Mouse (Mus musculus) naive thymus-derived CD4-positive, alpha-beta T cell, adult 2 months (primary cell): Measurements from ENCODE around the gene Fndc5.

Source experiments
- DNase-seq: peaks from one replicate; pipeline ENCODE4 v3.0.0-alpha.2; 2011; ENCODE audit warnings: low read depth

The Fndc5 gene

GRCm38 (mm10) chr4:129147552-129148103 is 10.8 kb downstream of the Fndc5 start:
- DNase-seq: no peak

GRCm38 (mm10) chr4:129149321-129149720 is 12.5 kb downstream of the Fndc5 start:
- DNase-seq: no peak

- DNase-seq: no peak
Observed at GRCm38 (mm10) chr4:129151276-129151811, 14.5 kb downstream of the Fndc5 start.

- no peak for DNase-seq
Observed at GRCm38 (mm10) chr4:129157541-129157940, 20.7 kb downstream of the Fndc5 start.

- no peak for DNase-seq
Observed at GRCm38 (mm10) chr4:129158549-129158948, 21.8 kb downstream of the Fndc5 start.

GRCm38 (mm10) chr4:129161076-129161475 is 24.3 kb downstream of the Fndc5 start:
- no peak for DNase-seq

- DNase-seq: no peak
Observed at GRCm38 (mm10) chr4:129161581-129162255, 24.9 kb downstream of the Fndc5 start.

GRCm38 (mm10) chr4:129172529-129172928 is 35.7 kb downstream of the Fndc5 start:
- no peak for DNase-seq

- peak; percentile 37 for DNase-seq
Observed at GRCm38 (mm10) chr4:129179560-129179959, 42.8 kb downstream of the Fndc5 start.

GRCm38 (mm10) chr4:129188041-129188659 is 51.4 kb downstream of the Fndc5 start:
- DNase-seq: peak; percentile 13

GRCm38 (mm10) chr4:129188803-129189541 is 52.2 kb downstream of the Fndc5 start:
- DNase-seq: peak; percentile 61

GRCm38 (mm10) chr4:129189542-129190519 is 53.0 kb downstream of the Fndc5 start, which contains the start of the genes S100pbp and Yars:
Gene S100pbp (minus strand): TSS chr4:129189727.
Gene Yars (plus strand): TSS chr4:129189760.
- DNase-seq: peak; percentile 99

- DNase-seq: peak; percentile 16
Observed at GRCm38 (mm10) chr4:129190538-129190937, 53.7 kb downstream of the Fndc5 start.

GRCm38 (mm10) chr4:129191691-129192090 is 54.9 kb downstream of the Fndc5 start:
- no peak for DNase-seq
